Mouse (Mus musculus) bone marrow, adult 2 months (tissue): ENCODE data around the gene Lgals2. TPM values are rescaled to one million over a fixed set of nuclear protein-coding genes. Genes with fewer than 3 reads are reported as not detected.
A peak's percentile ranks its signal among the peaks of the same experiment; 100 is the strongest.

Source experiments
- H3K27ac ChIP-seq: fragments of 200-500 bp; 2 replicates; pipeline ENCODE4 v1.5.1; 2012; ENCODE audit warnings: low read depth, mild to moderate bottlenecking, control low read depth, inconsistent platforms, low read length; ENCODE audit not compliant: control insufficient read depth, poor library complexity, insufficient read depth
- H3K4me1 ChIP-seq: fragments of 200-500 bp; 2 replicates; pipeline ENCODE4 v1.6.1; 2011; ENCODE audit warnings: low read length; ENCODE audit not compliant: control insufficient read depth, insufficient read depth
- H3K4me3 ChIP-seq: fragments of 200-500 bp; replicated peaks from 2 replicates; pipeline ENCODE3; 2011; ENCODE audit warnings: mild to moderate bottlenecking, low read depth, low read length, control low read depth; ENCODE audit not compliant: control insufficient read depth
- CTCF ChIP-seq: fragments of 200-500 bp; IDR thresholded peaks from 2 replicates; pipeline ENCODE4 v1.5.1; 2011; ENCODE audit warnings: low read length, control low read depth; ENCODE audit not compliant: control insufficient read depth, insufficient read depth
- POLR2A ChIP-seq: fragments of 200-500 bp; IDR thresholded peaks from 2 replicates; pipeline ENCODE4 v1.6.1; 2011; ENCODE audit warnings: low read depth, mild to moderate bottlenecking, control low read depth, low read length, borderline replicate concordance; ENCODE audit not compliant: control insufficient read depth
- WGBS: fragments of 180-500 bp; shearing (Covaris S2); methylation state at CpG from one replicate; pipeline ENCODE4 v1.1.7; 2018; 5-methylcytosine and 5-hydroxymethylcytosine counted together
- polyA plus RNA-seq: library from polyadenylated mRNA; stranded (reverse); fragments of >200 nt; gene quantifications from 2 replicates; pipeline ENCODE4 v1.2.4, GENCODE M21; 2011; ENCODE audit warnings: low replicate concordance; ENCODE audit not compliant: missing spikeins, insufficient read depth, insufficient read length

Lgals2 gene
- polyA plus RNA-seq, 1 experiment = not detected

- Histone ChIP-seq H3K4me1 (no peaks in the 10 kb centered on the region), H3K27ac (no peak overlapping the region), H3K4me3 (no peak overlapping the region)
- no peak for TF ChIP-seq CTCF
- no peak for TF ChIP-seq POLR2A
- 88% methylated on average over 11 of the region's 11 CpGs for WGBS
These were observed 10.0 kb downstream of the Lgals2 start for GRCm38 (mm10) chr15:78845321-78845720.

- H3K4me3 ChIP-seq = no peak overlapping the region
- TF ChIP-seq POLR2A (no peak), CTCF (no peak)
These were observed 10.5 kb downstream of the Lgals2 start for GRCm38 (mm10) chr15:78844791-78845190.

DNA sequence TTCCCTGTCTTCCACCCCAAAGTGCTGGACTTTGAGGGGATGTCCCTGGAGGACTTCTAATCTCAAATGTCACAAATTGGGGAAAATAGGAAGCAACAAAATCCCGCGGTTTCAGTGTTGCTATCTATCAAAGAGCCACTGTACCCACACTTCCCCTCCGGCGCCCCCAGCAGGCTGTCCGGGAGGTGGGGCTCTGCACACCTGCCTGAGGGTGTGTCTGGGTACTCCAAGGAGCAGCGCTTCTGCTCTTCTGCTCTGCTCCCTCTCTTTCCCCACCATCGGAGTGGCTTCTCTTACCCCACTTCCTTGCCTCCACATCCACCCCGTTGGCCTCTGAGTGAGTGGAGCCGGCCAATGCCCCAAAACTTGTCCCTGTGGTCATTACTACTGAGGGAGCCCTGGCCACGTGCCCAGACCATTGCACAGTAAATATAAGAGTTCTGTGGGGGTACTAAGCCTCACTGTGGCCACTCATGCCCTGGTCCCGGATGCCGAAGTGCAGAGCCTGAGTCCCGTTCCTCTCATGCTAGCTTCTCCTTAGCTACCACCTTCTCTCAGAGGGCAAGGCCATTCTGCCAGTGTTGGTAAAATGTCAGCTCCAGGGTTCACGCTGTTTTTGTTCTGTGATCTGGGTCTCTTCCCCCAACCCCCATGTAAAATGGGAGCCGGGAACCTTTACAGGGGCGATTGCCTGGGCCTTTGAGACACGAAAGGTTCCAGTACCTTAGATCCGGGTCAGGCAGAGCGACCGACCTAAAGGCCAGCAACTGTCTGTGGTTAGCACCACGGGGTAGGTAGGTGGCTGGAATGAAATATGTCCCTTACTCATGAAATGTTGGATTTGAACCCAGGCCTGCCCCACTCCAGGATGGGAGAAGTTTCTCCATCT lies 11.5 kb downstream of the Lgals2 start:
- Histone ChIP-seq H3K27ac (0 out of 2 replicates have a peak overlapping the region, but pooled peaks have one; percentile 13), H3K4me1 (no peaks in the 10 kb centered on the region), H3K4me3 (peak overlapping the region; percentile 8)
- 26% methylated on average over 21 of the region's 21 CpGs for WGBS
- no peak for TF ChIP-seq CTCF
- TF ChIP-seq POLR2A = no peak

More at GRCm38 (mm10) chr15:78844791-78845190, 10.5 kb downstream of the Lgals2 start:
- H3K4me1 ChIP-seq = no peaks in the 10 kb centered on the region
- WGBS = 66% methylated on average over 9 of the region's 9 CpGs
- H3K27ac ChIP-seq = no peak overlapping the region

GRCm38 (mm10) chr15:78842371-78843163 lies 12.8 kb downstream of the Lgals2 start, which contains the start of gene Cdc42ep1:
Gene Cdc42ep1 (plus strand): TSS chr15:78842624.
- 2% methylated on average over 86 of the region's 86 CpGs for WGBS
- no peaks in the 10 kb centered on the region for H3K4me1 ChIP-seq
- no peak within 1 kb of the TSS for H3K4me3 ChIP-seq
- H3K27ac ChIP-seq = peak within 1 kb of the TSS; percentile 45; the same call in 1 of the 2 replicates
- TF ChIP-seq POLR2A (no peak), CTCF (no peak)

- H3K4me1 ChIP-seq = no peaks in the 10 kb centered on the region
- no peak overlapping the region for H3K4me3 ChIP-seq
- H3K27ac ChIP-seq = no peak overlapping the region
- no peak for TF ChIP-seq CTCF
- TF ChIP-seq POLR2A = no peak
- WGBS = 86% methylated on average over 6 of the region's 6 CpGs
These were observed 14.1 kb downstream of the Lgals2 start for GRCm38 (mm10) chr15:78841161-78841790.

DNA sequence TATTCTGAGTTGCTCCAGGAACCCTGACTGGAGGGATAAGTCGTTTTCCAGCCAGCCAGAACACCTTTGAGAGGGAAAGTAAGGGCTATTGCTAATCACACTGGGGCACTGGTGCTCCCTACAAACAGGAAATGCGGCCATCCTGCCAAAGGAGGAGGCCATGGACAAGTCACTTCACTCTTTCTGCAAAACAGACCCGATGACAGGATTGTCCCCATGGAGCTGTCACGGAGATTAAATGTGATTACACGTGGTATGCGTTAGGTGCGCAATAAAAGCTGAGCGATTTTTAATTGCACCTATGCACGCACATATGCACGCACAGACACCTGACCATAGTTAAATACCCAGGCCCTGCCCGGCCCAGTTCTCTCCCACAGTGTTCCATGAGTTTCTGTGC lies 14.6 kb downstream of the Lgals2 start:
- WGBS = 76% methylated on average over 11 of the region's 11 CpGs
- no peak for TF ChIP-seq CTCF
- TF ChIP-seq POLR2A = no peak
- H3K4me1 ChIP-seq = no peaks in the 10 kb centered on the region
- no peak overlapping the region for H3K27ac ChIP-seq
- H3K4me3 ChIP-seq = no peak overlapping the region

GRCm38 (mm10) chr15:78840241-78840640 lies 15.1 kb downstream of the Lgals2 start:
- TF ChIP-seq POLR2A = no peak
- TF ChIP-seq CTCF = no peak
- Histone ChIP-seq H3K4me3 (no peak overlapping the region), H3K4me1 (no peaks in the 10 kb centered on the region), H3K27ac (no peak overlapping the region)
- WGBS = 62% methylated on average over 3 of the region's 3 CpGs

- Histone ChIP-seq H3K4me3 (no peak overlapping the region), H3K4me1 (no peaks in the 10 kb centered on the region), H3K27ac (no peak overlapping the region)
- TF ChIP-seq POLR2A (no peak), CTCF (no peak)
- WGBS = 61% methylated on average over 2 of the region's 2 CpGs
These were observed 15.6 kb downstream of the Lgals2 start for GRCm38 (mm10) chr15:78839744-78840143.
